Mouse (Mus musculus) heart, postnatal 0 days (tissue): Measurements from ENCODE around the gene Zfp212. TPM values are rescaled to one million over a fixed set of nuclear protein-coding genes. Genes with fewer than 3 reads are reported as not detected.

Source experiments
- ATAC-seq: fragments of 200-750 bp; cut with Nextera tagmentation; 2 replicates; pipeline ENCODE4 v1.8.0; 2017; ENCODE audit warnings: low read depth, moderate number of reproducible peaks, moderate library complexity; ENCODE audit not compliant: insufficient read depth
- DNase-seq: peaks from one replicate; pipeline ENCODE4 v3.0.0-alpha.2; 2016; ENCODE audit warnings: low spot score
- H3K27ac ChIP-seq: fragments of 300-500 bp; sonication (generic); 2 replicates; pipeline ENCODE4 v1.5.1; 2014; ENCODE audit warnings: low read depth, mild to moderate bottlenecking
- H3K27me3 ChIP-seq: fragments of 300-500 bp; sonication (generic); 2 replicates; pipeline ENCODE4 v1.6.1; 2014; ENCODE audit warnings: low read length, mixed read lengths; ENCODE audit not compliant: control insufficient read depth, insufficient read depth
- H3K36me3 ChIP-seq: fragments of 300-500 bp; sonication (generic); replicated peaks from 2 replicates; pipeline ENCODE4 v1.6.1; 2014; ENCODE audit warnings: low read length, mixed read lengths; ENCODE audit not compliant: control insufficient read depth, insufficient read depth
- H3K4me1 ChIP-seq: fragments of 300-500 bp; sonication (generic); 2 replicates; pipeline ENCODE4 v1.6.1; 2014; ENCODE audit warnings: antibody characterized with exemption; ENCODE audit not compliant: control insufficient read depth, insufficient read depth
- H3K4me2 ChIP-seq: fragments of 300-500 bp; sonication (generic); 2 replicates; pipeline ENCODE4 v1.6.1; 2014; ENCODE audit warnings: low read depth, mild to moderate bottlenecking, low read length, moderate library complexity
- H3K4me3 ChIP-seq: fragments of 300-500 bp; sonication (generic); 2 replicates; pipeline ENCODE4 v1.5.1; 2014; ENCODE audit warnings: low read depth, low read length
- H3K9ac ChIP-seq: fragments of 300-500 bp; sonication (generic); replicated peaks from 2 replicates; pipeline ENCODE4 v1.6.1; 2014; ENCODE audit warnings: low read depth, low read length, mixed read lengths
- H3K9me3 ChIP-seq: fragments of 300-500 bp; sonication (generic); replicated peaks from 2 replicates; pipeline ENCODE4 v1.6.1; 2016; ENCODE audit warnings: low read length; ENCODE audit not compliant: control insufficient read depth
- CTCF ChIP-seq: IDR thresholded peaks from 2 replicates; pipeline ENCODE4 v1.5.1; 2016; ENCODE audit warnings: antibody characterized with exemption, control low read depth, low read depth
- EP300 ChIP-seq: IDR thresholded peaks from 2 replicates; pipeline ENCODE4 v1.6.1; 2016; ENCODE audit warnings: antibody characterized with exemption, low read depth
- WGBS: fragments of 180-500 bp; shearing (Covaris S2); extraction: QIAGEN DNeasy Blood & Tissue Kit; methylation state at CpG from one replicate; pipeline ENCODE4 v1.1.7; 2014; 5-methylcytosine and 5-hydroxymethylcytosine counted together
- polyA plus RNA-seq: library from polyadenylated mRNA; unstranded; fragments of >200 nt; fragmentation: Nextera tagmentation; extraction: Ambion mirVana; gene quantifications from 2 replicates; pipeline ENCODE4 v1.2.1, GENCODE M21; 2015
- total RNA-seq: library from RNA; depleted of rRNA; stranded (reverse); fragments of >200 nt; gene quantifications from 2 replicates; pipeline ENCODE4 v1.2.3, GENCODE M21; 2014; ENCODE audit warnings: low replicate concordance

Zfp212 gene
- total and polyA plus RNA-seq, 2 experiments from 2014 or later, result 5.8 to 5.9 TPM

DNA sequence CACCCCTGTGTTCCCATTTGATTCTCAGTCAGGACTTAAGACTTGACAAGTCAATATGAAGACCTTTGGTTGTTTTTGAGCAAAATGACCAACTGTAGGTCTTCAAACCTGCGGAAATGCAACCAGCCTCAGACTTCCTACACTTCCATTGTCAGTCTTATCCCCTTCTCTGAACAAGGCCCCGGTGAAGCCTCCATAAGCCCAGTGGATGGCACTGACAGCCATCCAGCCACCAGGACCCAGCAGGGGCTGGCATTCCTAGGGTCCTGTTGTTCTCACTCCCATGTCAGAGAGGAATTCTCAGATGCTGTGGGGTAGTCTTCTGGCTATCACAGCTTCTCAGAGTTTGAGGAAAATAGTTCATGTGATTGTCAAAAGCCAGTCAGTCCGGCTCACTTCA is 41.7 kb upstream of the Zfp212 start:
- Histone ChIP-seq H3K9me3 (no peaks in the 10 kb centered on the region), H3K4me1 (peaks cover 13% of the 10 kb centered on the region), H3K27ac (0 out of 2 replicates have a peak overlapping the region, but pooled peaks have one; percentile 95), H3K9ac (peak overlapping the region; percentile 85), H3K4me2 (peak overlapping the region; percentile 82), H3K27me3 (no peaks in the 10 kb centered on the region), H3K36me3 (peaks cover 36% of the 10 kb centered on the region), H3K4me3 (peak overlapping the region; percentile 96)
- WGBS, result 49% methylated on average over 3 of the region's 3 CpGs
- ATAC-seq (no peak), DNase-seq (no peak)
- TF ChIP-seq EP300 (no peak), CTCF (no peak)

DNA sequence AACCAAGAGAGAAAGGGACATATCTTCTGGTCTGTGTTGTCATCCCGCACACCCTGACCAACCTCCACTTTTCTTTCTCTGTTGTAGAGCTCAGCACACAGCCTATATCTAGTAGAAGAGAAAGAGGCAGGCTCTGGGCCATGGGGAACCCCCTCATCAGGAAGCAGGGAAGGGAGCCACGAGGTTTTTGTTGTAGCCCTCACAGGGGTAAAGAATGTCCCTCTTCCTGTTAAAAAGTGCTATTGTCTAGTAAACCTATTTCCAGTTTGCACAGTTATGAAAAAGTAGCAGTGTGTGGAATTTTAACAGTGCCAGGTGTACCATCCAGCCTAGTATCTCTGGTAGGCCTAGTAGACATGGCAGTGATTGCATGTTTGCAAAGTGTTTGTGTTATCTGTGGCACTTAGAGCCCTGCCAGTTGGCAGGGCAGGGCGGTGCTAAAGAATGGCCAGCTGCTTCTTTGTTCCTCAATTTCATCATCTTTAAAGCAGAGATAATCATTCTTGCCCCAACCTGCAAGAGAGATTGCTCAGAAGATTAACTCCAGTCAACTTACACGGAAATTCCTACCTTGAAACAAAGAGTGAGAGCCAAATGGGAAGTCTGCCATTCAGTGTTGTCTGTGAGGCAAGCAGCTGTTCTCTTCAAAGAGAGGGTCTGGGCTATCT is 41.1 kb upstream of the Zfp212 start:
- DNase-seq (no peak), ATAC-seq (no peak)
- Histone ChIP-seq H3K4me3 (no peak overlapping the region), H3K27ac (no peak overlapping the region), H3K4me1 (peaks cover 13% of the 10 kb centered on the region), H3K27me3 (no peaks in the 10 kb centered on the region), H3K36me3 (peaks cover 42% of the 10 kb centered on the region), H3K9ac (0 out of 2 replicates have a peak overlapping the region, but pooled peaks have one; percentile 5), H3K9me3 (no peaks in the 10 kb centered on the region), H3K4me2 (peak overlapping the region; percentile 82)
- 44% methylated on average over 4 of the region's 4 CpGs for WGBS
- TF ChIP-seq EP300 (no peak), CTCF (no peak)

DNA sequence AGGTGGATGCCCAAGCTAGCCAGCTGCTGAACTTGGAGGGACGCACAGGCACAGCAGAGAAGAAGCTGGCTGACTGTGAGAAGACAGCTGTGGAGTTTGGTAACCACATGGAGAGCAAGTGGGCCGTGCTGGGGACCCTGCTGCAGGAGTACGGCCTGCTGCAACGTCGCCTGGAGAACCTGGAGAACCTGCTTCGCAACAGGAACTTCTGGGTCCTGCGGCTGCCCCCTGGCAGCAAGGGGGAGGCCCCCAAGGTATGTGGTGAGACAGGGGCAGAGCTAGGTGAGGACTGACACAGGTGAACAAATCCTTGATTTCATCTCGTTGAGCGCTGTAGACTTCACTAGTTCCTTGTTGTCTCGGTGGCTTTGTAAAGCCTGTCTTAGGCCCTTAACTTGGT is 40.1 kb upstream of the Zfp212 start:
- WGBS, result 98% methylated on average over 10 of the region's 10 CpGs
- no peak for TF ChIP-seq EP300
- TF ChIP-seq CTCF, result no peak
- Histone ChIP-seq H3K27ac (no peak overlapping the region), H3K4me3 (no peak overlapping the region), H3K9ac (no peak overlapping the region), H3K4me1 (peaks cover 13% of the 10 kb centered on the region), H3K27me3 (no peaks in the 10 kb centered on the region), H3K4me2 (no peak overlapping the region), H3K36me3 (peaks cover 46% of the 10 kb centered on the region), H3K9me3 (no peaks in the 10 kb centered on the region)
- DNase-seq, result no peak
- no peak for ATAC-seq

DNA sequence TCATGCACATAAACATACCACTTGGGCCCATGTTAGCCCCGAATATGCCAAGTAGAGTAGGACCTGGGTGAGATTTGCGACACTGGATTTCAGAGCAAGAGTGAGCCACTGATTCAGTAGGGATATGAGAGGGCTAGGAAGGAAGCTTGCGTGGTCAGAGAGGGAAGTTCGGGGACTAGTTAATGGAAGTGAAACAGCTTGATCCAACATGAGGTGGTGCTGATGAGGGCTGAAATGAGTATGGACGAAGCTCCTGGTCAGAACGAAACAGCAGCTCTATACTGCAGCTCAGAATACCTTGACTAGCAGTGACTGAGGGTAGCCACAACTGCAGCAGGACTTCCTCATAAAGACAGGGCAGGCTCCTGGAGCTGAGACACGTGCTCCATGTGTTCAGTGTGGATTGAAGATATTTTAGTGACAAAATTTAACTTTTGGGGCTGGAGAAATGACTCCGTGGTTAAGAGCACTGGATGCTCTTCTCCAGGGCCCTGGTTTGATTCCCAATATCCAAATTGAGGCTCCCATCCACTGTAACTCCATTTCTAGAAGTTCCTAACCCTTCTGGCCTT is 31.4 kb upstream of the Zfp212 start:
- Histone ChIP-seq H3K27ac (no peak overlapping the region), H3K27me3 (no peaks in the 10 kb centered on the region), H3K36me3 (peaks cover 72% of the 10 kb centered on the region), H3K4me3 (no peak overlapping the region), H3K4me2 (no peak overlapping the region), H3K9ac (no peak overlapping the region), H3K4me1 (no peaks in the 10 kb centered on the region), H3K9me3 (no peaks in the 10 kb centered on the region)
- no peak for TF ChIP-seq CTCF
- no peak for TF ChIP-seq EP300
- DNase-seq (no peak), ATAC-seq (no peak)
- WGBS, result 82% methylated on average over 8 of the region's 8 CpGs

DNA sequence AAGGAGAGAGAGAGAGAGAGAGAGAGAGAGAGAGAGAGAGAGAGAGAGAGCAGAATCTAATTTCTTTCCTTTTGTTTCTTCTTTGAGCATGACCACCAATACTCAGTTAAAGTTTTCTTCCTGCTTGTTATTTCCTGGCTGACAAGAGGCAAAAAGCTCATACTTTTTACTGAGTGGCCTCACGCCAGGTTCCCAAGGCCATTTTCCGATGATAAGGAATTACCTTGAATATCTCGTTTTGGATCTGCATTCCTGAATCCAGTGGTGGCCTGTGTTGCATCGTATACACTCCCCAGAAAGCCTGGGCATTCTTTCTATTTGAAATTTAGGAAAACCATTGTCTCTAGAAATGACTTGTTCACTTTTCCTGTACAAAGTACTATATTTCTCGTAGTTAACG is 20.9 kb upstream of the Zfp212 start:
- TF ChIP-seq CTCF, result no peak
- 84% methylated on average over 6 of the region's 6 CpGs for WGBS
- Histone ChIP-seq H3K9ac (no peak overlapping the region), H3K27me3 (no peaks in the 10 kb centered on the region), H3K9me3 (no peaks in the 10 kb centered on the region), H3K36me3 (peaks cover 68% of the 10 kb centered on the region), H3K4me2 (no peak overlapping the region), H3K4me3 (no peak overlapping the region), H3K4me1 (no peaks in the 10 kb centered on the region), H3K27ac (no peak overlapping the region)
- DNase-seq (no peak), ATAC-seq (no peak)

DNA sequence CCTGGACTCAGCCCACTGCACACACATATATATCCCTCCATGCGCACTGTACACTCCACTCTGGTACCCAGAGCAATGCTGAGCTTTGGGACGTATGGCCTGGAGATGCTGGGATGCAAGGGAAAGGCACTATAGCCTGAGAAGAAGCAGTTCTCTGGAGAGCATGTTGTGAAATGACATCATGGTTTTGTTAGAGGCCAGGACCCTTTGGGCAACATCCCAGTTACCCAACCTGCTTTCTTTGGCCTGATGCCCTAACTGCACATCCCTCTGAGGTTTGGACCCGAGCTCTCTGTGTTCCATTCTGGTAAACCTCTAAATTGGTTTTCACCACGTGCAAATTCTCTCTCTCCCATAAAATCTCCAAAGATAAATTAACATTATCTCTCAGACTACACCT is 16.7 kb upstream of the Zfp212 start:
- no peak for DNase-seq
- Histone ChIP-seq H3K4me1 (no peaks in the 10 kb centered on the region), H3K4me2 (no peak overlapping the region)

More for the DNA sequence above, 16.7 kb upstream of the Zfp212 start:
- H3K36me3 ChIP-seq, result peaks cover 89% of the 10 kb centered on the region
- WGBS, result 80% methylated on average over 4 of the region's 4 CpGs
- no peaks in the 10 kb centered on the region for H3K27me3 ChIP-seq
- H3K9ac ChIP-seq, result no peak overlapping the region
- ATAC-seq, result no peak
- TF ChIP-seq CTCF (no peak), EP300 (no peak)
- H3K4me3 ChIP-seq, result no peak overlapping the region
- no peak overlapping the region for H3K27ac ChIP-seq
- no peaks in the 10 kb centered on the region; the same call in 1 of the 2 replicates for H3K9me3 ChIP-seq
